Comparison of ENCODE assay signal across 14 mouse cellular contexts in genomic region chr11:64037471-64038125, GRCm38 (mm10). TPM values are rescaled to one million over a fixed set of nuclear protein-coding genes. Genes with fewer than 3 reads are reported as not detected.
DNase-seq lines count a peak whose midpoint lies in the region; ATAC-seq and TF ChIP-seq lines count a peak whose summit lies in the region.
"Had no signal": no experiment of that assay in that cellular context is flagged by ENCODE, and none has a peak within 500 bp of the region (broad histone marks: within the 10 kb centered on the region; RNA-seq: fewer than 3 reads in every experiment).

No protein-coding gene starts in this region.

- TF ChIP-seq EP300 in MEL (IDR thresholded peaks at IDR 0.05; ENCODE audit: low read depth in 1 of 2, low read length in 2 of 2), result peak; percentile 62 to 74; a peak in 3 of 4 replicates

- no peak overlapping the region for H3K4me2 ChIP-seq in liver, embryonic 12.5 days
- H3K4me2 ChIP-seq in midbrain, embryonic 13.5 days (replicated peaks), result no peak overlapping the region
- H3K4me2 ChIP-seq: midbrain, embryonic 12.5 days had no signal

- no peak for TF ChIP-seq POLR2A in MEL (IDR thresholded peaks at IDR 0.05; ENCODE audit: control insufficient read depth in 1 of 2, insufficient read depth in 1 of 2, low read depth in 1 of 2, low read length in 2 of 2, poor library complexity in 1 of 2)

- no peak overlapping the region for H3K4me3 ChIP-seq in liver, embryonic 12.5 days
- H3K4me3 ChIP-seq in MEL (ENCODE audit: control insufficient read depth in 1 of 2, insufficient read depth in 1 of 2, low read depth in 2 of 2, low read length in 2 of 2), result no peak overlapping the region
- no peak overlapping the region for H3K4me3 ChIP-seq in embryonic facial prominence, embryonic 10.5 days
- H3K4me3 ChIP-seq in midbrain, embryonic 13.5 days (replicated peaks), result no peak overlapping the region
- H3K4me3 ChIP-seq: gastrocnemius, adult 2 months; midbrain, embryonic 12.5 days had no signal

- H3K9ac ChIP-seq in liver, embryonic 12.5 days, result no peak overlapping the region
- H3K9ac ChIP-seq in MEL (ENCODE audit: control insufficient read depth, low read depth, low read length, poor library complexity, severe bottlenecking), result no peak overlapping the region
- no peak overlapping the region for H3K9ac ChIP-seq in midbrain, embryonic 13.5 days (replicated peaks)
- H3K9ac ChIP-seq: midbrain, embryonic 12.5 days had no signal

- H3K9me3 ChIP-seq in liver, embryonic 12.5 days (replicated peaks), result no peaks in the 10 kb centered on the region
- H3K9me3 ChIP-seq in MEL (replicated peaks; ENCODE audit: insufficient read depth, low read length), result no peaks in the 10 kb centered on the region
- H3K9me3 ChIP-seq in embryonic facial prominence, embryonic 10.5 days, result no peaks in the 10 kb centered on the region
- no peaks in the 10 kb centered on the region for H3K9me3 ChIP-seq in midbrain, embryonic 13.5 days
- H3K9me3 ChIP-seq: midbrain, embryonic 12.5 days had no signal

- no peak for TF ChIP-seq CTCF in MEL (IDR thresholded peaks at IDR 0.05 in 2 of 3, conservative IDR thresholded peaks at IDR 0.05 in 1 of 3; ENCODE audit: control insufficient read depth in 1 of 3, insufficient read depth in 1 of 3, low read depth in 2 of 3, low read length in 3 of 3, poor library complexity in 1 of 3, severe bottlenecking in 1 of 3)

- H3K4me1 ChIP-seq in liver, embryonic 12.5 days, result peaks cover 36% of the 10 kb centered on the region
- H3K4me1 ChIP-seq in MEL (ENCODE audit: control insufficient read depth in 1 of 2, insufficient read depth in 2 of 2, low read length in 2 of 2), result peaks cover 21 to 30% of the 10 kb centered on the region in 2 experiments
- peaks cover 59% of the 10 kb centered on the region for H3K4me1 ChIP-seq in embryonic facial prominence, embryonic 10.5 days
- peaks cover 15% of the 10 kb centered on the region; the same call in 1 of the 2 replicates for H3K4me1 ChIP-seq in midbrain, embryonic 13.5 days (replicated peaks)

- WGBS in liver, embryonic 12.5 days (ENCODE audit: insufficient replicate concordance), result 55% methylated on average over 15 of the region's 15 CpGs
- 67% methylated on average over 15 of the region's 15 CpGs for WGBS in embryonic facial prominence, embryonic 10.5 days
- 79% methylated on average over 15 of the region's 15 CpGs for WGBS in midbrain, embryonic 13.5 days

- H3K27me3 ChIP-seq in liver, embryonic 12.5 days (replicated peaks), result no peaks in the 10 kb centered on the region
- H3K27me3 ChIP-seq in MEL (ENCODE audit: control insufficient read depth in 1 of 2, insufficient read depth in 2 of 2, low read length in 2 of 2), result no peaks in the 10 kb centered on the region
- no peaks in the 10 kb centered on the region; the same call in 1 of the 2 replicates for H3K27me3 ChIP-seq in embryonic facial prominence, embryonic 10.5 days (replicated peaks; ENCODE audit: low read depth, poor library complexity, severe bottlenecking)
- H3K27me3 ChIP-seq in midbrain, embryonic 13.5 days, result no peaks in the 10 kb centered on the region

- H3K36me3 ChIP-seq in liver, embryonic 12.5 days, result peaks cover 3% of the 10 kb centered on the region; the same call in 1 of the 2 replicates
- H3K36me3 ChIP-seq in MEL (ENCODE audit: control insufficient read depth in 1 of 2, insufficient read depth in 2 of 2, low read length in 2 of 2), result peaks cover 2 to 44% of the 10 kb centered on the region in 2 experiments; a peak in 3 of 4 replicates
- 0 out of 2 replicates have a peak, but pooled peaks cover 4% of the 10 kb centered on the region for H3K36me3 ChIP-seq in embryonic facial prominence, embryonic 10.5 days (replicated peaks)
- H3K36me3 ChIP-seq in midbrain, embryonic 13.5 days, result no peaks in the 10 kb centered on the region
- H3K36me3 ChIP-seq: midbrain, embryonic 12.5 days had no signal

- no peak for ATAC-seq in liver, embryonic 12.5 days
- ATAC-seq in megakaryocyte progenitor cell, adult 5-6 weeks (replicated peaks; ENCODE audit: poor library complexity), result peak; percentile 90
- ATAC-seq in midbrain, embryonic 13.5 days, result no peak
- ATAC-seq: forebrain, embryonic 14.5 days had no signal

- H3K79me2 ChIP-seq in MEL (ENCODE audit: control insufficient read depth, insufficient read depth, low read length, poor library complexity), result peaks cover 5% of the 10 kb centered on the region

- peak; percentile 18 for DNase-seq in liver
- DNase-seq in MEL (ENCODE audit: low read depth, low spot score), result peak; percentile 80
- peak; percentile 30 for DNase-seq in embryonic facial prominence, embryonic 10.5 days (ENCODE audit: low spot score)
- no peak for DNase-seq in heart, postnatal 14 days
- DNase-seq in adrenal gland, postnatal 4 days (ENCODE audit: low spot score in 2 of 2), result no peak
- DNase-seq: B cell, adult 2 months; cerebellum, adult 11 months; cerebellum, postnatal 25 days; gastrocnemius, adult 2 months had no signal

- intact Hi-C loops in heart, postnatal 14 days (cut with DNase I), result no loop called here

- H3K27ac ChIP-seq in liver, embryonic 12.5 days, result no peak overlapping the region
- H3K27ac ChIP-seq in MEL (ENCODE audit: control insufficient read depth, low read depth, low read length), result peak overlapping the region; percentile 52
- peak overlapping the region; percentile 7; the same call in 1 of the 2 replicates for H3K27ac ChIP-seq in embryonic facial prominence, embryonic 10.5 days (replicated peaks)
- H3K27ac ChIP-seq in midbrain, embryonic 13.5 days, result no peak overlapping the region
- H3K27ac ChIP-seq: gastrocnemius, adult 2 months; midbrain, embryonic 12.5 days had no signal

- no peak for TF ChIP-seq RAD21 in MEL (IDR thresholded peaks at IDR 0.05; ENCODE audit: low read depth, low read length)

TF ChIP-seq in MEL, 35 proteins besides CTCF, POLR2A, EP300 and RAD21:
- TF ChIP-seq GABPA (IDR thresholded peaks at IDR 0.05; ENCODE audit: low read depth, low read length), result no peak
- 0 out of 2 replicates have a peak, but pooled peaks have one; percentile 26 for TF ChIP-seq BHLHE40 (IDR thresholded peaks at IDR 0.05; ENCODE audit: borderline replicate concordance, low read depth, low read length)
- peak; percentile 60; the same call in 1 of the 2 replicates for TF ChIP-seq ETS1 (IDR thresholded peaks at IDR 0.05; ENCODE audit: low read depth, low read length)
- peak; percentile 74 for TF ChIP-seq MXI1 (IDR thresholded peaks at IDR 0.05; ENCODE audit: low read depth, low read length)
- peak; percentile 89 for TF ChIP-seq RCOR1 (IDR thresholded peaks at IDR 0.05; ENCODE audit: low read depth, low read length)
- peak; percentile 86 for TF ChIP-seq GATA1 (IDR thresholded peaks at IDR 0.05; ENCODE audit: low read depth, low read length)
- no peak for TF ChIP-seq MEF2A (IDR thresholded peaks at IDR 0.05; ENCODE audit: extremely low read depth, insufficient replicate concordance, low read depth, low read length, poor library complexity, severe bottlenecking)
- peak; percentile 77 for TF ChIP-seq TCF12 (IDR thresholded peaks at IDR 0.05; ENCODE audit: low read depth, low read length)
- TF ChIP-seq MAFK (IDR thresholded peaks at IDR 0.05; ENCODE audit: borderline replicate concordance, low read depth, low read length), result 0 out of 2 replicates have a peak, but pooled peaks have one; percentile 49
- 0 out of 2 replicates have a peak, but pooled peaks have one; percentile 16 for TF ChIP-seq ELF1 (IDR thresholded peaks at IDR 0.05; ENCODE audit: low read depth, low read length)
- TF ChIP-seq SIN3A (IDR thresholded peaks at IDR 0.05; ENCODE audit: low read length), result peak; percentile 70; the same call in 1 of the 2 replicates
- no peak for TF ChIP-seq ZMIZ1 (IDR thresholded peaks at IDR 0.05; ENCODE audit: low read depth, low read length)
- TF ChIP-seq NRF1 (IDR thresholded peaks at IDR 0.05; ENCODE audit: insufficient read depth, low read depth, low read length, poor library complexity, severe bottlenecking), result no peak
- 0 out of 2 replicates have a peak, but pooled peaks have one; percentile 28 for TF ChIP-seq MAZ (IDR thresholded peaks at IDR 0.05; ENCODE audit: low read depth, low read length)

RNA-seq across cellular contexts. Expression of gene Cox10, which starts 41.7 kb away (rescaled TPM):
- 13.5 and 13.7 TPM in 2 replicates for polyA plus RNA-seq in liver, embryonic 12.5 days (2016; fragmentation: Nextera tagmentation; extraction: Ambion mirVana)
- 38.9 and 39.9 TPM in 2 replicates for total RNA-seq in MEL (2012; rRNA removed)
- 100 to 1,000 TPM in 1 of 2 experiments, 10 to 100 TPM in 1; 52.2 to 374 TPM for polyA plus RNA-seq in MEL (2012; ENCODE audit: insufficient read depth in 1 of 2, insufficient read length in 2 of 2, low read depth in 1 of 2, low replicate concordance in 2 of 2, missing spikeins in 1 of 2)
- 30.9 and 31.2 TPM in 2 replicates for polyA plus RNA-seq in embryonic facial prominence, embryonic 10.5 days (2016; fragmentation: Nextera tagmentation; extraction: Ambion mirVana)
- 15.5 and 16.2 TPM in 2 replicates for total RNA-seq in megakaryocyte progenitor cell, adult 5-6 weeks (2015)
- 28.8 and 30.0 TPM in 2 replicates for total RNA-seq in megakaryocyte progenitor cell, adult 5-6 weeks (2017)
- polyA plus RNA-seq in midbrain, embryonic 13.5 days (2015; fragmentation: Nextera tagmentation; extraction: Ambion mirVana), result 22.3 and 25.5 TPM in 2 replicates
- 10 to 100 TPM; 65.3 to 67.3 TPM for total RNA-seq in heart, postnatal 14 days (2021)
- total RNA-seq in adrenal gland, postnatal 4 days (2021), result 10 to 100 TPM; 26.8 to 27.2 TPM

Comparison
In these comparisons a context has a peak if more than half of its experiments do, and no peak if none do; other contexts are left out.
1. DNase-seq: peak in liver (single experiment), MEL (single experiment) and embryonic facial prominence, embryonic 10.5 days (single experiment); none in heart, postnatal 14 days (0 of 2) and adrenal gland, postnatal 4 days (0 of 2).
2. H3K27ac ChIP-seq: peak in MEL (single experiment) and embryonic facial prominence, embryonic 10.5 days (single experiment); none in liver, embryonic 12.5 days (single experiment) and midbrain, embryonic 13.5 days (single experiment).